Mouse (Mus musculus) left cerebral cortex, adult 2 months (tissue): Measurements from ENCODE around the gene Xkrx. TPM values are rescaled to one million over a fixed set of nuclear protein-coding genes. Genes with fewer than 3 reads are reported as not detected.
"Not testable (repeated sequence)": the region's sequence is repeated elsewhere in the genome, so short reads cannot be mapped to it uniquely, and the experiment has no call there.

ENCODE experiments used
- DNase-seq, 2 experiments: peaks; one replicate each; pipeline ENCODE4 v3.0.0; 2021 to 2022; ENCODE audit warnings: low spot score in 2 of 2, mixed read lengths in 1 of 2; ENCODE audit errors: extremely low spot score in 1 of 2
- H3K27ac ChIP-seq: fragments of 200-600 bp; 2 replicates; pipeline ENCODE4 v1.8.1; 2022
- H3K4me3 ChIP-seq: fragments of 200-600 bp; 2 replicates; pipeline ENCODE4 v1.8.1; 2022
- CTCF ChIP-seq: fragments of 200-600 bp; IDR thresholded peaks from 2 replicates; pipeline ENCODE4 v1.8.1; 2022; ENCODE audit warnings: antibody characterized with exemption, mild to moderate bottlenecking, moderate library complexity
- intact Hi-C: fragments of 180-260 bp; cut with DNase I; formaldehyde crosslinking; loops from one replicate; pipeline ENCODE4 v1.15.1; 2025
- long read RNA-seq, 2 experiments: library from polyadenylated mRNA; stranded (forward); transcript quantifications; one replicate each; pipeline ENCODE4 v2.0.0; 2021; ENCODE audit warnings: borderline mapping rate in 2 of 2
- total RNA-seq, 2 experiments: library from RNA; stranded (reverse); gene quantifications; 2 replicates each; pipeline ENCODE4 v1.2.3; 2021

The Xkrx gene
- 1 to 10 TPM; 1.5 to 1.6 TPM for total RNA-seq
- long read RNA-seq, experiment 1, partial matches to known transcripts: 1 of 3 reads
- long read RNA-seq, experiment 1, other reads (novel, unspliced or antisense): 0 of 3 reads
- long read RNA-seq, experiment 2, partial matches to known transcripts: 1 of 1 reads
- long read RNA-seq, experiment 2, other reads (novel, unspliced or antisense): 0 of 1 reads

DNA sequence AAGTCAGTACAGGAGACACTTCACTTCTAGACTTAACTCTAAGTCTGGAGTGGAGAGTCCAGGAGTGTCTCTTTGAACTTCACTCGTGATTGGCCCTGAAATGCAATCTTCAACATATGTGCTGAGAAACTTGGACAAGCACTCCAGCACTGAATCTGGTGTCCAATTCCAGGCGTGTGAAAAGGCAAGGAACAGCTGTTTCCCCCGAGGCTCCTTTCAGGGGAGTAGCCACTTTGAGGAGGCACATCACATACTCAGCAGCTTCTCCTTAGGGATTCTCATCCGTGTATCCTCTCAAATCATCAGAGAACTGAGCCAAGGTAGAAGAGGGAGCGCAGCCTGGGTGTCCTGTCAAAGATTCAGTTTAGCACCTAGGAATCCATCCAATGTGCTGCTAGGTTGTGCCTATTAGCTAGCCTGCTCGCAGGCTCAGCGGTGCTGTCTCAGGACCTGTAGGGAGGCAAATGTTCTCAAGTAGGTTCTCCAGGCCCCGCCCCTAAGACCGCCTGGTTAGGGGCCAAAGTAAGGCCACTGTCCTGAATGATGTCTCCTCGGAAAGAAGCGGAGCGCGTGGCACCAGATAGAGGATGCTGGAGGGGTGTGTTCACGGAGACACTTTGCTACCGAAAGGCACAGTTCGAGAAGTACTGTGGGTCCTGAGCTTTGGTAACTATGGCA is at the start of gene Xkrx:
TSS of gene Xkrx (minus strand) at position 34 of the 678 bp plus-strand sequence.
- intact Hi-C loops: no loop called here
- no peak for TF ChIP-seq CTCF
- H3K4me3 ChIP-seq: peak within 1 kb of the TSS; percentile 27
- DNase-seq: no peak
- H3K27ac ChIP-seq: no peak within 1 kb of the TSS

DNA sequence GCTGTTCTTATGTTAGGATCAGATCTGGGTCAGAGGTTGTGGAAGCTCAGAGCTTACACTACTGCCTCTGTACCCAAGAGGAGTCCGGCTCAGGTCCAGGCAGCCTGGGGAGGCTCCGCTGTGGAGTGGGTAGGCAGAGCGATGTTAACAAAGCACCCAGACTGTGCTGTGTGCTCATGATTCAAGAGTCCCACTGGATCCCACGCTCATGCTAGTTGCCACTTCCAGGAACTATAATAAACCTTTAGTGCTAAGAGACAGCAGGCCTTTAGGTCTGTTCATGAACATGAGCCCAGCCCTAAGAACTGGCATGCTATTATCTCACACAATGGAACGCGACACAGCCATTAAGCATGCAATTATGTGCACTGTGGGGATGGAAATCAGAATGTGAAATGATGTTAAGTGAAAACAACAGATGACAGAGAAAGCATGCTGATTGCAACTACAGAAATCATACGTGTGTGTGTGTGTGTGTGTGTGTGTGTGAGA is 49.3 kb upstream of the Xkrx start:
- Histone ChIP-seq H3K4me3 (no peak overlapping the region), H3K27ac (no peak overlapping the region)
- DNase-seq: peak in 1 of 2 experiments; percentile 13
- intact Hi-C loops: loop anchor here (5.0 kb wide), 1 partner anchor 86 kb away; the partner anchor contains the start of gene Tmem35a
- no peak for TF ChIP-seq CTCF

DNA sequence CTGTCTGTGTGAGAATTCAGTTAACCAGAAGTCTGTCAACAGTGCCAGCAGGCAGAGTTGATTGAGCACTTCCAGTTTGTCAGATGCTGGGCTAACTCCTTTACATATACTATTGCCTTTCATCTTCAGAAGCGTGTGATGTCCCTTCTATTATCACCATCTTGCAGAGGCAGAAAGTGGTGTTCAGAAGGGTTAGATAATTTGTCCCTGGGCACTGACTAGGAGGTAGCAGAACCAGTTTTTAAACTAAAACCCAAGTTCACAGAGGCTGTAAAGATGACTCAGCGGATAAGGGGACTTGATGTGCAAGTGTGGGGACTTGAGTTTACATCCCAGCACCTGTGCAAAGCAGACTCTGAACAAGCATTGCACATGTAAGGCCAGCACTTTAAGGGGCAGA is 46.6 kb upstream of the Xkrx start:
- no peak for DNase-seq

DNA sequence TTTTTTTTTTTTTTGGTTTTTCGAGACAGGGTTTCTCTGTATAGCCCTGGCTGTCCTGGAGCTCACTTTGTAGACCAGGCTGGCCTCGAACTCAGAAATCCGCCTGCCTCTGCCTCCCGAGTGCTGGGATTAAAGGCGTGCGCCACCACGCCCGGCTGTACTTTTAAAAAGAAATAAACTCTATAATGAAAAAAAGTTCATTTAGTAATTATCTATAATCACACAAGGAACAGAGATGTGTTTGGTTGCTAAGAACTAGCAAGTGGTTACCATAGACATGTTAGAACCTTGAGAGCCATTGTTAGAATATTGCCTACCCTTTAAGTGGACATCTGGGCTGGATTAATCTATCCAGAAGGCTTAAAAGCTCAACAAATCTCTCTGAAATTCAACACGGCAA is 25.3 kb upstream of the Xkrx start, which contains the start of gene Arl13a:
TSS of gene Arl13a (plus strand) at position 301 of the 400 bp plus-strand sequence.
- DNase-seq, H3K4me3 ChIP-seq, intact Hi-C loops, H3K27ac ChIP-seq: not testable (repeated sequence)

More for the DNA sequence above, 46.6 kb upstream of the Xkrx start:
- no peak for TF ChIP-seq CTCF
- Histone ChIP-seq H3K27ac (no peak overlapping the region), H3K4me3 (no peak overlapping the region)
- intact Hi-C loops: no loop called here

DNA sequence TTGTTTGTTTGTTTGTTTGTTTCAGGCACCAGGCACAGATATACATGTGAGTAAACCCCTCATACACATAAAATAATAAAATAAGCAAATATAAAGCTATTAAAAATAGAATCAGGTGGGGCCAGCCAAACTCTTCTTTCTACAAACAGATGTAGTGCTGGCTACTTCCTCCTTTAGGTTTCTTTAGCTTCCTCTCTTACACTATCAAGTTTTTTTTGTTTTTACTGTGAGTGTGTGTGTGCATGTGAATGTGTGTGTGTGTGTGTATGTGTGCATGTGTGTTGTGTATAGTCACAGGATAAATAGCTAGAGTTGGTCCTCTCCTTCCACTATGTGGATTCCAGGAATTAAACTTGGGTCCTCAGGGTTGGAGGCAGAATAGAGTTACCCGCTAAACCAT is 12.8 kb upstream of the Xkrx start:
- Histone ChIP-seq H3K4me3 (no peak overlapping the region), H3K27ac (no peak overlapping the region)
- intact Hi-C loops: no loop called here
- no peak for TF ChIP-seq CTCF
- DNase-seq: no peak

DNA sequence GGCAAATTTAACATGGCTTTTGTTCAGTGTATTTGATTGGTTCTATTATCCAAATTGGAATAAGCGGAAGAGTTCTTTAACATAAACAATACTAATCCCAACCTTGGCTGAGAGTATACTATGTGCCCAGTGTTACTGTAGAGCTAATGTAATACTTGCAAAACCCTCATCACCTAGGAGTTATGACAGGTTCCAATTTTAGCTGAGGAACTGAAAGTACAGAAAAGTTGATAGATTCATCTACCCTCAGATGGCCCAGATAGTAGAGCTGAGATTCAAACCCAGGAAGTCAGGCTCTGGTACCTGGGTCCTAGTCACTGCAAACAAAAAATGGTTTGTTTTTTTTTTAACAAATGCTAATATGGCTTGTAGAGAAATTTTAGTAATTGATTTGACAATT is 8.7 kb upstream of the Xkrx start:
- no peak for TF ChIP-seq CTCF
- no peak overlapping the region for H3K4me3 ChIP-seq
- no peak overlapping the region for H3K27ac ChIP-seq
- intact Hi-C loops: no loop called here
- no peak for DNase-seq

DNA sequence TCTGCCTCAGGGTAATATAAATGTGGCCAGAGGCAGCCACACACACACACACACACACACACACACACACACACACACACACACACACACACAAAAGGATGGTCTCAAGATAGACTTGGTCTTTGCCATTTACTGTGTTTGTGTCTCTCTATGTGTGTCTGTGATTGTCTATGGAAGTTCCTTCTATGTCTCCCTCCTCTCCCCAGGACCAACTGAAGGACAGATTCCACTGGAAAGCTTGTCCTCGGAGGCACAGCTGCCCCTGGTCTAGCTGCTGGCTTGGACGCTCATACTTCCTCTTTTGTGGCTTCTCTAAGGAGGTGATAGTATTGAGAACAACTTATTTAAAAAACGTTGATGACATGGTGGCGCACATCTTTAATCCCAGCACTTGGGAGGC is 1.6 kb upstream of the Xkrx start:
- intact Hi-C loops: no loop called here
- Histone ChIP-seq H3K27ac (no peak overlapping the region), H3K4me3 (no peak overlapping the region)
- DNase-seq: no peak
- no peak for TF ChIP-seq CTCF

DNA sequence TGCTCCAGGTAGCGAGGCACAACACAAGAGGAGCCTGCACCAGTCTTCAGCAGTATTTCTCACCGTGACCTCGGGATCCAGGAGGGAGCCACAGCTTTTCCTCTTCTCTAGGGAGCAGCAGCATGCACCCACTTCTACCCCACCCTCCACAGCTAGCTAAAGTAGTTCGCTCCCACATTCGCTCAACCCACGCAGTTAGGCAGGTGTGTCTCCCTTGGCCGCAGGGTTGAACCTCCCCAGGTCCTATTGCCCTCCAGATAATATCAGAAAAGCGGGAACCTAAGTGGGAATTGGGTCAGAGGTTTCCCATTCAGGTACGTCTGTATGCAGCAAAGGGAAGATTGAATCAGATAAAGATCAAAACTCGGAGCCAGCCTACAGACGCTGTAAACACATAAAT is 950 bp upstream of the Xkrx start:
- no peak overlapping the region for H3K27ac ChIP-seq
- DNase-seq: peak; percentile 11 to 22
- intact Hi-C loops: no loop called here
- peak overlapping the region; percentile 27 for H3K4me3 ChIP-seq
- no peak for TF ChIP-seq CTCF

DNA sequence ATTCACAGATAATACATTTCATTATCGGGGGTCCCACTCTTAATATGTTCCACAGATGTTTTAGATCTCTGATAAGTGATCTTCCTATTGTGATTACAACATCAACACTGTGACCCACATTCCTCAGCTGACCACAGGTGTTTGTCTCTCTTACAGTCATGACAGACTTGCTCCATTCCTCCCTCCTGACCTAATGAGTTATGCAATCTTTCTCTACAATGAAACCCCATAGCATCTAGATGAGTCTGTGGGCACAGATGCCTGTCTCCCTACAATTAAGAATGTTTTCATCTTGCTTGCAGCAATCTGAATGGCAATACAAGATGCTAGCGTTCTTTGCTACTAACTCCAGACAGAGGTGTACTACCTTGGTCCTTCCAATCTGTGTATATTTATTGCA is 1.4 kb downstream of the Xkrx start:
- no peak for DNase-seq
- Histone ChIP-seq H3K27ac (no peak overlapping the region), H3K4me3 (no peak overlapping the region)
- intact Hi-C loops: no loop called here
- TF ChIP-seq CTCF: no peak

DNA sequence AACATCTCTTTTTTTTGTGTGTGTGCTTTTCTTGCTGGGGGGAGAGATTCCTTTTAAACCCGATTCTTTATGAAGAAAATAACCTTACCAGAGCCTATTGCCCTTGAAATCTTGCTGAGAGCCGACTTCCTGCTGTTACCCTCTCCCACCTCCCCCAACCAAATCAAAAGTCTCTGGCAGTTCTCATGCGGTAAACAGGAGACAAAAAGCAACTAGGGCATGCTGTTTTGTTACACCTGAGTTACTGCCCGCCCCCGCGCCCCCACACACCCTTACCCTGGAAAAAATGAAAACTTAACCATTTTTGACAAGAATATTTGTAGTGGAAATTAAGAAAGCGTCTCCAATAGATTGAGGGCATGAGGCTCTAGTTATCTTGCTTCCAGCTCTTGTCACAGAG is 3.7 kb downstream of the Xkrx start:
- H3K4me3 ChIP-seq: no peak overlapping the region
- no peak for TF ChIP-seq CTCF
- DNase-seq: no peak
- H3K27ac ChIP-seq: no peak overlapping the region
- intact Hi-C loops: no loop called here

DNA sequence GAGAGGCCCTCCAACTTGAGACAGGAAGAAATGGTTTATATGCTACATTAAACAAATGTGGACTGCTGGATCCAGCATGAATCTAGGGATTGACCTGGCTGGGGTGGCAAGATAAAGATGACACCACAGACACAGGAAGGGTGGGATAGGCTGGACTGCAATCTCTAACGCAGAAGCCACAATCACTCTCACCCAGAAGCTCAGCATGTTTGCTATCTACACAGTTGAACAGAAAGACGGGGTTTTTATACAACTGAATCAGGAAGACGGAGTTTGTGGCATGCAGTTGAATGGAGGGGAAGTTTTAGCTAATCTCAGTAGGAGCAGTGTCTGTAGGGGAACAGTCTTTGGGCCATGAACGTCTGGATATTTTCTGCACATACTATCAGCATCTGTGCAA is 19.9 kb downstream of the Xkrx start:
- no peak for TF ChIP-seq CTCF
- Histone ChIP-seq H3K27ac (no peak overlapping the region), H3K4me3 (no peak overlapping the region)
- intact Hi-C loops: no loop called here
- no peak for DNase-seq

DNA sequence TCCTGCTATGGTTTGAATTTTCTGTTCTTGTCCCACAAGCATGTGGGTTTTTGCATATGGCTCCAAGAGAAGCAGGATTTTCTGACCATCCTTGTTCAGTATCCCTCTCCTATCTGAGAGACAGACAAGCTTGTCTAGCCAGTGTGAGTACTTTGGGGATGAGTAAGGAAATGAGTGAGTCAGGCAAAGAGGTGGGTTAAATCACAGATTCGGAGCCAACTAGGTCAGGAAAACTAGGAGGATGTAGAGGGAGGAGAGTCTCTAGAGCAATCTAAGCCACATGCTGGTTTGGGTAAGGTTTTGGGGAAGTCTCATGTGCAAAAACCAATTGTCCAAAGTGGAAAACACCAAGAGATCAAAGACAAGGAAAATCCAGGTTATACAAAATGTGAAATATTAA is 20.3 kb downstream of the Xkrx start:
- no peak for DNase-seq
- TF ChIP-seq CTCF: no peak
- no peak overlapping the region for H3K4me3 ChIP-seq
- intact Hi-C loops: no loop called here
- no peak overlapping the region for H3K27ac ChIP-seq

DNA sequence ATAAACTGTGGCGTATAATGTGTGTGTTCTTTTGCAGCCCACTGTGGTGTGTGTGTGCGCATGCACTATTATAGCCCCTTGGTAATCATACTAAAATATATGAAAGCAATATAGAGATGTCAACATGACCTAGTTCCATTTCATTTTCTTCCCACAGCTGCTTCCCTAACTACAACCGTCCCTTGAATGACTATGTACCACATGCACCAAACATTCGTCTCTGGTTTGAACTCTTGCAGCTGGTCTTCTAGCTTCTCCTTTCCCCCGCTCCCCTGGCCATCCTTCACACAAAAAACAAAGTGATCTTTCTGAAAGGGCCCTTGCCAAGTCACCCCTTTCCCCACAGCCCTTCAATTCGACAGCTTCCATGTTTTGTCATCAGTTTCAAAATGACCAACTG is 21.9 kb downstream of the Xkrx start:
- DNase-seq: no peak
- no peak for TF ChIP-seq CTCF
- intact Hi-C loops: no loop called here
- H3K4me3 ChIP-seq: no peak overlapping the region
- no peak overlapping the region for H3K27ac ChIP-seq
